Mouse (Mus musculus) spleen, postnatal 36 days (tissue): ENCODE data around the gene Abca1.

Experiments used
- DNase-seq, 2 experiments: peaks; one replicate each; pipeline ENCODE4 v3.0.0; 2022; ENCODE audit warnings: low spot score in 2 of 2, mixed read lengths in 1 of 2

Gene Abca1

GRCm38 (mm10) chr4:53009183-53009582, 150.5 kb downstream of the Abca1 start:
- no peak for DNase-seq

GRCm38 (mm10) chr4:53000154-53000553, 159.5 kb downstream of the Abca1 start:
- DNase-seq, result no peak

GRCm38 (mm10) chr4:52999449-52999848, 160.2 kb downstream of the Abca1 start:
- no peak for DNase-seq

GRCm38 (mm10) chr4:52989248-52989647, 170.4 kb downstream of the Abca1 start, which contains the start of gene Nipsnap3a:
Gene Nipsnap3a (plus strand): TSS chr4:52989272.
- no peak for DNase-seq

GRCm38 (mm10) chr4:52986266-52986665, 173.4 kb downstream of the Abca1 start:
- no peak for DNase-seq

GRCm38 (mm10) chr4:52985216-52985615, 174.5 kb downstream of the Abca1 start:
- DNase-seq, result no peak
